Mouse (Mus musculus) right cerebral cortex, adult 18-20 months (tissue): ENCODE measurements around the gene Zap70.
"Not testable (repeated sequence)": the region's sequence is repeated elsewhere in the genome, so short reads cannot be mapped to it uniquely, and the experiment has no call there.

Experiments
- DNase-seq: peaks from one replicate; pipeline ENCODE4 v3.0.0; 2022; ENCODE audit warnings: mixed read lengths

Zap70 gene

DNA sequence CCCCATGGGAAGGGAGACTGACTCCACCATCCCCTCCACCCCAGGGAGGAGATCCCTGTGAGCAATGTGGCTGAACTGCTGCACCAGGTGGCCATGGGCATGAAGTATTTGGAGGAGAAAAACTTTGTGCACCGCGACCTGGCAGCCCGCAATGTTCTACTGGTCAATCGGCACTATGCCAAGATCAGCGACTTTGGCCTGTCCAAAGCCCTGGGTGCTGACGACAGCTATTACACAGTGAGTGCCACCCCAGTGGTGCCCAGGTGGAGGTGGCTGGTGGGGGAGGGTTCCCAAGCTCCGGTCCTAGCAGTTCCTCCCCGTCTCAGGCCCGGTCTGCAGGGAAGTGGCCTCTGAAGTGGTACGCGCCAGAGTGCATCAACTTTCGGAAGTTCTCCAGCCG, 19.2 kb downstream of the Zap70 start:
- no peak for DNase-seq

DNA sequence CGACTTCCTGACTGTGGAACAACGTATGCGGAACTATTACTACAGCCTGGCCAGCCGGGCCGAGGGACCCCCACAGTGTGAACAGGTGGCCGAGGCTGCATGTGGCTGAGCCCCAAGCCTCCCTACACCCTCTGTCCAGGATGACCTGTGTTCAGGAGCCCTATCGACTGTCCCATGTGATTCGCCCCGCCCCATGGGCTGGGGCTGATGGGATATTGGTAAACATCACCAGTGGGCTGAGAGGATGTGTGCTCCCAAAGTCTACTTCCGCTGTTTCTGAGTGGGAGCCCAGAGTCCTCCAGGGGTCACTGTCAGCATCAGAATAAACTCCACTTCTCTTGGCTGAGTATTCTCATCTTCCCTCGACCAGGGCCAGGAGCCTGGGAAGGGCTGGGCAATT, 20.9 kb downstream of the Zap70 start:
- no peak for DNase-seq

DNA sequence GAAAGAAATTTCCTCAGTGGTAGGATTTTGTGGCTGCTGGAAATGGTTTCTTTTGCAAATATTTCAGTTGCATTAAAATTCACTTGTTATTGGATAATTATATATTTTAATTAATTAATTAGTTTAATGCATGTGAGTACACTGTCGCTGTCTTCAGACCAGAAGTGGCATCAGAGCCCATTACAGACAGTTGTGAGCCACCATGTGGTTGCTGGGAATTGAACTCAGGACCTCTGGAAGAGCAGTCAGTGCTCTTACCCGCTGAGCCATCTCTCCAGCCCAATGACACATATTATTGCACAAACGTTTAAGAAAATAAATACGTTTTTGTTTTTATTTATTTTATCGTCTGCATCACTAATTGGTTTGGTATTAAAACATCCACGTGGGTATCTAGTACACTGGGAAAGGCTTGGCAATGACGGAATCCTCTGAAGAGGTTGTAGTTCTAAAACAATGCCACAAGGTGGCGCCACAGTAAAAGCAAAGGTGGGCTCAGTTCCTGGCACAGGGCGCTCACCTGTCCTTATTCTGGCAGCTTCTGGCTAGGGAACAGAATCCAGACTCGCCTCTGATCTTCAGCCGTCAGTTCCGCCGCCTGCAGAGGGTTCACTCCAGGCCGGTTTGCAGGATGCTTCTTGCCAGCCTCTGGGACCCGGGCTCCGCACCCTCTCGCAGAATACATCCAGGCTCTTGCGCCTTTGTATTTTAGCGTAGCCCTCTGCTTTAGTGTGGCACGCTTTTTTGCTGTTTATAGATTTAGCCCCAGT, 23.0 kb downstream of the Zap70 start:
- peak; percentile 86 for DNase-seq

DNA sequence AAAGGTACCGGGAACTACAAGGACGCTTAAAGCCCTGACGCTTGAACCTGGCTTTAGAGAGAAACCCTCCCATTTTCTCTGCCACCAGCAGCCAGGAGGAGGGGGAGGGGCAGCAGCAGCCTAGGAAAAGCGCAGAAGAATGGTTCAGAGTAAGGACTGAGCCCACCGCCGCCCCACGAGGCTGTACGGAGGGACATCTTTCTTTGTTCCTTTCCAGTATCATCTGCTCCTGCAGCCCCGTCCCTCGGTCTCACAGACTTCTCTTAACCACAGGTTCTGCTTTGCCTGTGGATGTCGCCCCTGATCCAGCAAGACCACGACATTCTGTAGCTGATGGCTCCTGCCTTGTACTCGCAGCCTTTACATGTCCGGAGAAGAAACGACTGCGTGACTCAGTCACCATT, 23.6 kb downstream of the Zap70 start:
- peak; percentile 51 for DNase-seq

GRCm38 (mm10) chr1:36786377-36786776, 24.8 kb downstream of the Zap70 start:
- no peak for DNase-seq

DNA sequence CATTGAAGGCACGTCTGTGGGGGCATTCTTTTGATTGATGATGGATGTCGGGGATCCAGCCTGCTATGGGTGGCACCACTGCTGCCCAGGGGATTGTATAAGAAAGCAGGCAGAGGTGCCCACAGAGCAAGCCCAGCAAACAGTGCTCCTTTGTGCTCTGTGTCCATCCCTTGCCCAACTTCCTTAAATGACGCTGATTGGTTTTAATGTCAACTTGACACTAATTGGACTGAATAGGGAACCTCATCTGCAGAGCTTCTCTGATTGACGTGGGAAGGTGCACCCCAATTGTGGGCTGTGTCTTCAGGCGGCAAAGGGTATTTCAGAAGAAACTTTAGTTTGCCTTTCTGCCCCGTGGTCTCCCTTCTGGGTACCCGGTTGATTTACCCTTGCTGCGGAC, 27.8 kb downstream of the Zap70 start:
- no peak for DNase-seq

- no peak for DNase-seq
These were observed 35.1 kb downstream of the Zap70 start for GRCm38 (mm10) chr1:36796711-36797110.

DNA sequence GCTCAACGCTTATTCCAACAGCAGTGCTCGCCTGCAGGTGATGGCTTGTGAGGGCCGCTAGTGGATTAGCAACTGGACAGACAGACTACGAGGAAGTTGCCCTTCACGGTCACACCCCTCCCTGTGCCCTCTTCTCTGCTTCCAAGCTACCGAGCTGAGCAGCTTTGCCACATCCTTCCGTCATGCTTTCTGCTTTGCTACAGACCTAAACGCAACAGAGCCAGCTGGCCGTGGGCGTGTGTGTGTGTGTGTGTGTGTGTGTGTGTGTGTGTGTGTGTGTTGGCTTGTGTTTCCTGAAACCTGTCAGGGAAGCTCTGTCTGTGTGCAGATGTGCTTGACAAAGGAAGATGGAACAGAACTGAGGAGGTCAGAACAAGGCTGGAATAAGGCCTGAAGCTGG, 35.9 kb downstream of the Zap70 start:
- DNase-seq: peak; percentile 73

DNA sequence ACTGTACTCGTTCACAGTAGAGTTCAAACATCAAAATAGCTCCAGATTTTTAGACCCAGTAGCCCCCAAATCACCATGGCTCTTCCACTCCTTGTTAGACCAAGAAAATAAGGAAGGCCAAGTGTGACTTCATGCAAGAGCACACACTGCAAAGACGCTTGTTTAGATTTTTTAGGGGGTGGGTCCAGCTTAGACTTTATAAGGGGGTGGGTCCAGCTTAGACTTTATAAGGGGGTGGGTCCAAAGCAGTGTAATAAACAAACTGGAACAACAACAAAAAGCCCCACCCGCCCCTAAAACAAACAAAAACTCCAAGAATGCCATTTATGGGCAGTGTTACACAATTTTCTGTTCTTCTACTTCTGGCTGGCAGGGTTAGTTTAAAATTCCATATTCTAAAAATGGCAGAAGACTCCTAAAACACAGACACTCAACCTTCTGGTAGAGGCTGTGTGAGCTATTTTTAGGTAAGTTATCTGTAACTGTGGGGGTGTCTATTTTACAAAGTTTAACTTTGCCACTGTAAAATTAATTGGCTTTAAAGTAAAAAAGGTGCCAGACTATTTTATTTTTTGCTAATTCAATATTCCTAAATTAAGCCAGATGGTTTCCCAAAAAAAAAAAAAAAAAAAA, 38.9 kb downstream of the Zap70 start:
- DNase-seq: no peak

DNA sequence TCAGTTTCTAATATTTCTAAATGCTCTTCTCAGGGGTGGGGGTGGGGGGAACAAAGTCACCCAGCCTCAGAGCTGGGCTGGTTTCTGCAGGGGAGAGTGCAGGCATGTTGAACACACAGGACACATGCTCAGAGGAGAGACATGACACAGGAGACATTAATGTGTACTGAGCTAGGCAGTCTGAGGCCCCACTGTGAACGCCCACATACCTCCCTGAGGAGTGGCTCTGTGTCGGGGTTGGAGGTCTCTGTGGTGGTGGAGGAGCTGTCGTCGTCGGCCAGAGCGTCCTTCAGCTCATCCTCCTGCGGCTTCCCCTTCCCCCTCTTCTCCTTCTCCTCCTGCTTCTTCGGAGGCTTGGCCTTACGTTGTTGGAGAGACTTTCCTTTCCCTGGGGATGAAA, 42.7 kb downstream of the Zap70 start:
- no peak for DNase-seq

GRCm38 (mm10) chr1:36804833-36805232, 43.2 kb downstream of the Zap70 start:
- DNase-seq: no peak

GRCm38 (mm10) chr1:36806181-36806905, 44.7 kb downstream of the Zap70 start:
- no peak for DNase-seq

DNA sequence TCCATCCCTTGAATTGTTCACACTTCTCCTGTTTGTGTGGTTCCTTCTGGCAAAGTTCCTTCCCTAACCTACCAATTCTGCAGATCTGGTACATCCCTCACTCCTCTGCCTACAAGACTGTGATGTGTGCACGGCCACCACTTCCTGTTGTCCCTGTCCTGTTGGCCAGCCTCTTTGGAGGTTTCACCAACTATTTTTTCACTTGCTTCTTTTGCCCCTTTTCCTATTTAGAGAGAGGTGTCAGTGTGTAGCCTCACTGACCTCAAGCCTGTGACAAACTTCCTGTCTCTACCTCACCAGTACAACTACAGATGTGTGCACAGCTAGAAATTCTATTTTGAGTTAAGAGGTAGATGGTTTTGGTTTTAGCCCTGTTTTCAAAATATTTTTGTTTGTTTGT, 45.5 kb downstream of the Zap70 start:
- DNase-seq: no peak

DNA sequence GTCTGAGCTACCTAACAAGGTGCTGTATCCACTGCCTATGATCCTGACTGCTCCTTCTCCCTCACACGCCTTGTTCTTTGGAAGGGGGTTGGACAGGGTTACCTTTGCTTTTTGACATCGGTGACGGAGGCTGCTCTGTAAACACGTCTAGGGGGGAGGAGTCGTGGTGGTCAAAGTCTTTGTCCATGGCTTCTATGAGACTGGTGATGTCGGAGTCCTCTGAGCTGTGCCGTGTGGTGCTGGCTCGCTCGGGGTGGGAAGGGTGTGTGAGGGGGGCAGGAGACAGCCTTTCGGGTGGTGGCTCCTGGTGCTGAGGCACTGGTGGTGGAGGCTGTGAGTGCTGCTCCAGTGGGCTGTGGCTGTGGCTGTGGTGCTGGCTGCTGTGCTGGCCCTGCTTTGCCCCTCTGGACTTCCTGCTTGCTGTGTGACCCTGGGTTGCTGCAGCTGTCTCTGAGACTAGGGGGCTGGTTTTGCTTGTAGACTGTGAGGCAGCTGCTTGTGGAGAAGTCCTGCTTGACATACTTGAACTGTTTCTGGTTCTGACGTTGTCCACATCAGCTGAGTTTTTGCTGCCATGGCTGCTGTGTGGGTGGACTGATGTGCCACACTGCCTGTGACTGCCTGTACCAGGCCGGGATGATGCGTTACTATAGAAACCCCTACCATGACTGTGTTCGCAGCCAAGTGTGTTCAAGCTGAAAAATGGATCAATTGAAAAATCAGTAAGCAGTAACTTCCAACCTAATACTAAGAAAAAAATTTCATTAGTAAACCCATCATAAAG, 46.4 kb downstream of the Zap70 start:
- peak; percentile 43 for DNase-seq

GRCm38 (mm10) chr1:36811806-36812205, 50.2 kb downstream of the Zap70 start:
- DNase-seq: no peak

DNA sequence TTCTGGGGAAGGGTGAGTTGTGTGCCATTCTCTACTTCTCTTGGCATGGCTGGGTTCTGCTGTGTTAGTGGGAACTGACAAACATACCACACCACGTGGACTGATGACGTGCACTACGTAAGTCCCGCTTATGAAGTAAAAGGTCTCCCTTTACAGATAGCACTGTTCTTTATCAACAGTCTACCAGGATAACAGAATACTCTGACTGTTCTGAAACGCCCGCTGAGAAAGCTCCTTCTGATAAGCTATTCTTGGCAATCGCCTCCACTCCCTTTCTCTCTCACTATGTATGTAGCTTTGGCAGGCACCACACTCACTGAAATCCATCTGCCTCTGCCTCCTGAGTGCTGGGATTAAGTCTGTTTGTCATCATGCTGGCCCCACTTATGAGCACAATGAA, 51.8 kb downstream of the Zap70 start:
- DNase-seq: peak; percentile 79

GRCm38 (mm10) chr1:36814271-36814903, 52.8 kb downstream of the Zap70 start:
- no peak for DNase-seq

- no peak for DNase-seq
These were observed 53.6 kb downstream of the Zap70 start for GRCm38 (mm10) chr1:36815166-36815565.

GRCm38 (mm10) chr1:36821918-36822317, 60.3 kb downstream of the Zap70 start:
- DNase-seq: not testable (repeated sequence)

DNA sequence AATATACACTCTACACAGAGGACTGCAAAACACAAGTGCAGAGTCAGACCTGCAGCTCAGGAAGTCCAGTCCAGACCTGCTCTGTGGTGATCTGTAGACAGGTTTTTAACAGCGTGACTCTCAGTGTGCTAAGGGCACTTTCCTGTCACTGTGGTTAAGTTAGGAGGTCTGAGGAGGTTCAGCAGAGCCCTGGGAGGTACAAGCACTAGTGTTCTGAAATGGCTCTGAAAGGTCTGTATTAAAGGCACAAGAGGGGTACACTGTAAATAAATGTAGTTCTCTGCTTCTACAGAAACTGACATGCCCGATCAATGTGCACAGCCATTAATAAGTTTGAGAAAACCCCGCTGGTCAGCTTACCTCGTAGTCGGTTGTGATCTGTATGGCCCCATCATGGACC, 62.8 kb downstream of the Zap70 start:
- no peak for DNase-seq

GRCm38 (mm10) chr1:36830913-36831866, 69.6 kb downstream of the Zap70 start:
- no peak for DNase-seq
